Mouse (Mus musculus): ENCODE measurements around the gene Polr3gl.

DNA sequence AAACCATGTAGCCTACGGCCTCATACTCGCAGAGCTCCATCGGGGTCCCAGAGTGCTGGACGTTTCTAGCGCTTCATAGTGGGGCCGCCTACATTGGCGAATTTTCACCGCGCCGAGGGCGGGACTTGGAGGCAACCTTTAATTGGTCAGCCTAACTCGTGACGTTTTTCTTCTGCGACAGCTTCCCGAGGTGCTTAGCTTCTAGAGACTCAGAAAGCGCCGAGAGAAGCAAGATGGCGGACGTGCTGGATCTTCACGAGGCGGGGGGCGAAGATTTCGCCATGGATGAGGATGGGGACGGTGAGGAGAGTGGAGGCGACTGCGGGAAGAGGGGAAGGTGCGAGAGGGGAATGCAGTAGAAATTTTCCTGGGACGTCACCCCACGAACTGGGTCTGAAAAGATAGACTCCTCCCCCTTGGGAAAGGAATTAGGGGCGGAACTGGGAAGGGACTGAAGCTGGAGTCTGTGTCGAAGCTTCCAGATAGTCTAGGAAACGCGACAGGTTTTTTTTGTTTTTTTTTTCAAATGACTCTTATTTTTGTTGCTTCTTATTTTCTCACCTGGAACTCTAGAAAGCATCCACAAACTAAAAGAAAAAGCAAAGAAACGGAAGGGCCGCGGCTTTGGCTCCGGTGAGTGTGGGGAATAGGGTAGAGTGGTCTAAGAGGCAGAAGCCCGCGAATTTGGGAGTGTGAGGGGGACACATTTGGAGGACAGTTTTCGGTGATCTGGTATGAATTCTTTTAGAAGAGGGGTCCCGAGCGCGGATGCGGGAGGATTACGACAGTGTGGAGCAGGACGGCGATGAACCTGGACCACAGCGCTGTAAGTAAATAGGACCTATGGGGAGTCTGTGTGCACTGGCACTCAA lies 36.0 kb upstream of the Polr3gl start, which contains the start of gene Rbm8a:
- TF ChIP-seq POLR2A (IDR thresholded peaks at IDR 0.05; ENCODE audit: borderline replicate concordance, low read depth, low read length) (no peak), CTCF (IDR thresholded peaks at IDR 0.05; ENCODE audit: low read depth, low read length) (no peak)
